Mouse (Mus musculus) telencephalon, adult 2 months (tissue): Measurements from ENCODE around the gene Skint5.
"Not testable (repeated sequence)": the region's sequence is repeated elsewhere in the genome, so short reads cannot be mapped to it uniquely, and the experiment has no call there.

Experiments used
- DNase-seq: peaks from one replicate; pipeline ENCODE4 v3.0.0-alpha.2; 2011; ENCODE audit warnings: low read depth, low spot score

The Skint5 gene

GRCm38 (mm10) chr4:113999403-113999802 lies at the start of gene Skint5:
Gene Skint5, minus strand, starts transcription at chr4:113999503.
- DNase-seq, result no peak

GRCm38 (mm10) chr4:113957343-113957742 lies 42.0 kb downstream of the Skint5 start:
- DNase-seq, result no peak

- DNase-seq, result no peak
Measured at GRCm38 (mm10) chr4:113764182-113764581, 235.1 kb downstream of the Skint5 start.

DNA sequence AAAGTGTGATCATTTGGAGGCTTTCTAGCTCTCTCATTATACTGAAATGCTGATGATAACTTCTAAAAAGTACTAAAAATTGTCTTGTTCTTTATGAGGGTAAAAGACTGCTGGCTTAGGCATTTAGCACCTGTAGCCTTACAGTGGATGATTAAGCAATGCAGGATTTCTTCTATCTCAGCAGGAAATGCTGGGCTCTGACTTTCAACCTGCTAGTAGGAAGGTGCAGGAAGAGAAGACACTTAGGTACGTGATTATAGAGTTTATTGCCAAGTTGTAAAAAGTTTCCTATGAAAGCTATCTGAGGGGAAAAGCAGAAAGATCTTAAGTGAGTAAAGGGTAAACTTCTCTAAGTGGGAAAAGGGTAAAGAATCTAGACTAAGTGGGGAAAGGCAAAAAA lies 235.6 kb downstream of the Skint5 start:
- no peak for DNase-seq

DNA sequence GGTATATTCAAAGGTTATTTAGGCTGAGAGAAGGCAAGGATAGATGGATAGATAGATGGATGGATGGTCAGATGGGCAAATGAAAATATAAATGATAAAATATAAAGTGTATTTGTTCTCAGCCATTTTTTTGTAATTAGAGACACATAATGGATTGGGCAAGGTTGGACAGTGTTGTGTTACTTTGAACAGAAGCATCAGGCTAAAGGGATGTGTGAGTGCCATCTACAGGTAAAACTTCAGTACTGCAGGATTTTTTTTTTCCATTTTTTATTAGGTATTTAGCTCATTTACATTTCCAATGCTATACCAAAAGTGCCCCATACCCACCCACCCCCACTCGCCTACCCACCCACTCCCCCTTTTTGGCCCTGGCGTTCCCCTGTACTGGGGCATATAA lies 551.1 kb downstream of the Skint5 start:
- DNase-seq, result not testable (repeated sequence)
